Mouse (Mus musculus): ENCODE results near the gene Arid3b. TPM values are rescaled to one million over a fixed set of nuclear protein-coding genes. Genes with fewer than 3 reads are reported as not detected.
A peak's percentile ranks its signal among the peaks of the same experiment; 100 is the strongest.

Gene Arid3b
- total RNA-seq, 4 experiments from 2014 or later: 3.1 to 6.0 (median 4.4) TPM

- no peak for DNase-seq (ENCODE audit: low spot score in 2 of 2)
These were observed 60.9 kb downstream of the Arid3b start for GRCm38 (mm10) chr9:57775736-57776135.

GRCm38 (mm10) chr9:57775026-57775425 lies 61.6 kb downstream of the Arid3b start:
- DNase-seq (ENCODE audit: low spot score in 2 of 2): no peak

- no peak for DNase-seq (ENCODE audit: low spot score in 2 of 2)
These were observed 62.4 kb downstream of the Arid3b start for GRCm38 (mm10) chr9:57774168-57774567.

- no peak for DNase-seq (ENCODE audit: low spot score in 2 of 2)
These were observed 62.8 kb downstream of the Arid3b start for GRCm38 (mm10) chr9:57773754-57774153.

- DNase-seq (ENCODE audit: low spot score in 2 of 2): no peak
These were observed 65.8 kb downstream of the Arid3b start for GRCm38 (mm10) chr9:57770836-57771235.

- DNase-seq (ENCODE audit: low spot score in 2 of 2): no peak
These were observed 66.4 kb downstream of the Arid3b start for GRCm38 (mm10) chr9:57770214-57770613.

GRCm38 (mm10) chr9:57769539-57770069 lies 67.0 kb downstream of the Arid3b start:
- DNase-seq (ENCODE audit: low spot score in 2 of 2): peak in 1 of 2 experiments; percentile 44

GRCm38 (mm10) chr9:57767231-57767630 lies 69.4 kb downstream of the Arid3b start:
- no peak for DNase-seq (ENCODE audit: low spot score in 2 of 2)

GRCm38 (mm10) chr9:57766431-57766830 lies 70.2 kb downstream of the Arid3b start:
- DNase-seq (ENCODE audit: low spot score in 2 of 2): no peak

GRCm38 (mm10) chr9:57765364-57766351 lies 70.9 kb downstream of the Arid3b start, which contains the start of gene Clk3:
Gene Clk3, minus strand, starts transcription at chr9:57765860.
- peak in 1 of 2 experiments; percentile 63 for DNase-seq (ENCODE audit: low spot score in 2 of 2)

GRCm38 (mm10) chr9:57764974-57765363 lies 71.6 kb downstream of the Arid3b start:
- DNase-seq (ENCODE audit: low spot score in 2 of 2): peak; percentile 91 to 92

GRCm38 (mm10) chr9:57764147-57764973 lies 72.2 kb downstream of the Arid3b start:
- peak; percentile 69 to 80 for DNase-seq (ENCODE audit: low spot score in 2 of 2)

- peak in 1 of 2 experiments; percentile 27 for DNase-seq (ENCODE audit: low spot score in 2 of 2)
These were observed 74.0 kb downstream of the Arid3b start for GRCm38 (mm10) chr9:57762563-57762991.

GRCm38 (mm10) chr9:57761563-57762551 lies 74.7 kb downstream of the Arid3b start:
- DNase-seq (ENCODE audit: low spot score in 2 of 2): peak; percentile 47 to 56

- DNase-seq (ENCODE audit: low spot score in 2 of 2): peak in 1 of 2 experiments; percentile 23
These were observed 76.0 kb downstream of the Arid3b start for GRCm38 (mm10) chr9:57760416-57761146.

GRCm38 (mm10) chr9:57759289-57759688 lies 77.3 kb downstream of the Arid3b start:
- DNase-seq (ENCODE audit: low spot score in 2 of 2): peak; percentile 75 to 87

- no peak for DNase-seq (ENCODE audit: low spot score in 2 of 2)
These were observed 78.1 kb downstream of the Arid3b start for GRCm38 (mm10) chr9:57758528-57758927.

GRCm38 (mm10) chr9:57757578-57757977 lies 79.0 kb downstream of the Arid3b start:
- no peak for DNase-seq (ENCODE audit: low spot score in 2 of 2)

GRCm38 (mm10) chr9:57750901-57751300 lies 85.7 kb downstream of the Arid3b start:
- no peak for DNase-seq (ENCODE audit: low spot score in 2 of 2)

GRCm38 (mm10) chr9:57748831-57749230 lies 87.8 kb downstream of the Arid3b start:
- DNase-seq (ENCODE audit: low spot score in 2 of 2): no peak
